Mouse (Mus musculus) embryonic facial prominence, embryonic 10.5 days (tissue): ENCODE results near the gene Agbl3. TPM values are rescaled to one million over a fixed set of nuclear protein-coding genes. Genes with fewer than 3 reads are reported as not detected.

ENCODE experiments used
- DNase-seq: peaks from one replicate; pipeline ENCODE4 v3.0.0-alpha.2; 2017; ENCODE audit warnings: low spot score
- H3K27ac ChIP-seq: fragments of 300-500 bp; sonication (generic); replicated peaks from 2 replicates; pipeline ENCODE4 v1.5.1; 2016; ENCODE audit warnings: mild to moderate bottlenecking
- H3K27me3 ChIP-seq: fragments of 300-500 bp; sonication (generic); replicated peaks from 2 replicates; pipeline ENCODE4 v1.6.1; 2016; ENCODE audit warnings: low read depth, mild to moderate bottlenecking; ENCODE audit not compliant: poor library complexity, severe bottlenecking
- H3K36me3 ChIP-seq: fragments of 300-500 bp; sonication (generic); replicated peaks from 2 replicates; pipeline ENCODE4 v1.6.1; 2016; ENCODE audit warnings: mild to moderate bottlenecking, moderate library complexity
- H3K4me1 ChIP-seq: fragments of 300-500 bp; sonication (generic); 2 replicates; pipeline ENCODE4 v1.6.1; 2016
- H3K4me3 ChIP-seq: fragments of 300-500 bp; sonication (generic); 2 replicates; pipeline ENCODE4 v1.5.1; 2016; ENCODE audit warnings: mild to moderate bottlenecking, moderate library complexity
- H3K9me3 ChIP-seq: fragments of 300-500 bp; sonication (generic); 2 replicates; pipeline ENCODE4 v1.6.1; 2016; ENCODE audit warnings: mild to moderate bottlenecking
- WGBS: fragments of 180-500 bp; shearing (Covaris S2); methylation state at CpG from one replicate; pipeline ENCODE4 v1.1.7; 2016; 5-methylcytosine and 5-hydroxymethylcytosine counted together
- polyA plus RNA-seq: library from polyadenylated mRNA; unstranded; fragments of >200 nt; fragmentation: Nextera tagmentation; extraction: Ambion mirVana; gene quantifications from 2 replicates; pipeline ENCODE4 v1.2.1, GENCODE M21; 2016

Agbl3 gene
- polyA plus RNA-seq, 1 experiment from 2014 or later, result 2.8 TPM

- Histone ChIP-seq H3K36me3 (peaks cover 85% of the 10 kb centered on the region), H3K4me3 (no peak overlapping the region), H3K27me3 (no peaks in the 10 kb centered on the region), H3K27ac (no peak overlapping the region), H3K9me3 (no peaks in the 10 kb centered on the region), H3K4me1 (no peaks in the 10 kb centered on the region)
- no peak for DNase-seq
- 93% methylated on average over 2 of the region's 2 CpGs for WGBS
Observed at GRCm38 (mm10) chr6:34758340-34758739, 21.9 kb upstream of the Agbl3 start.

DNA sequence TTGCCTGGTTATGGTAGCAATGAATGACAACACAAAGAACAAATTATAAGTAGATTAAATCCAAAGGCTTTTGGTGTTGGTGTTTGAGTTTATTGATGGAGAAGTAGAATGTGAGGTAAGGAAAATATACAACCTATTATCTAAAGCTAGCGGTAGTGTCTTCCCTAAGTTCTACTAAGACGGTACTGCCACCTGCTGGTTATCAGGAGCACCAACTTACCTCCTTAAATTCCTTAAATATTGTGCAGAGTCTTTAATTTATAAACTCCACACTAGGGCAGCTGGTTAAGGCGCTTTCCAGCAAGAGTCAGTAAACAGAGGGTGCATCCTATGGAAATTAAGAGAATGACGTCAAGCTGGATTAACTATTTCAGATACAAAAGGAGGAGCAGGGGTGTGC lies 20.2 kb upstream of the Agbl3 start:
- no peak for DNase-seq
- peaks cover 99% of the 10 kb centered on the region for H3K36me3 ChIP-seq
- 50% methylated on average over 4 of the region's 4 CpGs for WGBS
- no peaks in the 10 kb centered on the region for H3K4me1 ChIP-seq
- no peaks in the 10 kb centered on the region for H3K9me3 ChIP-seq
- H3K27me3 ChIP-seq, result no peaks in the 10 kb centered on the region
- no peak overlapping the region for H3K4me3 ChIP-seq
- no peak overlapping the region for H3K27ac ChIP-seq

- H3K36me3 ChIP-seq, result peaks cover 98% of the 10 kb centered on the region
- H3K4me3 ChIP-seq, result no peak overlapping the region
- no peaks in the 10 kb centered on the region for H3K4me1 ChIP-seq
- no peak overlapping the region for H3K27ac ChIP-seq
- no peaks in the 10 kb centered on the region for H3K27me3 ChIP-seq
- WGBS, result 92% methylated on average over 5 of the region's 5 CpGs
- no peaks in the 10 kb centered on the region for H3K9me3 ChIP-seq
- no peak for DNase-seq
Observed at GRCm38 (mm10) chr6:34765721-34766120, 14.5 kb upstream of the Agbl3 start.

- no peak overlapping the region for H3K4me3 ChIP-seq
- no peaks in the 10 kb centered on the region for H3K9me3 ChIP-seq
- no peak overlapping the region for H3K27ac ChIP-seq
- H3K4me1 ChIP-seq, result no peaks in the 10 kb centered on the region
- H3K27me3 ChIP-seq, result no peaks in the 10 kb centered on the region
- no peak for DNase-seq
- H3K36me3 ChIP-seq, result peaks cover 96% of the 10 kb centered on the region
- 95% methylated on average over 2 of the region's 2 CpGs for WGBS
Observed at GRCm38 (mm10) chr6:34769984-34770383, 10.2 kb upstream of the Agbl3 start.

DNA sequence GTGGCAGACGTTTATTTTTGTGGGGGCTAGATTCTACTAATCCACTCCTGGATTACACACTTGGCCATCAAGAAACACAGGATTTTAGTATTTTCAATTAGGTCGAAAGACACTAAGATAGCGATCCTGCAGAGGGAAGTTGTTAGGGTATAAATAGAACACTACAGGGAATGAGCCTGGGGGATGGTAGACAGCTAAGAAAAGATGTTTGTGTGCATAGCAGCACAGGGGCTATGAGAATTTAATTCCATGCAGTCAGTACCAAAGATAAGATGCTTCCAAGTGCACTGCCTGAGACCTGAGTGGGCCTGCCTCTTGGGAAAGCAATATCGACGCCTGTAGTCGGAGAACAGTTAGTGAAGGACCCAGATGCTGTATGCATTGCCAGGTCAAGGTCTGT lies 9.7 kb upstream of the Agbl3 start:
- H3K4me1 ChIP-seq, result no peaks in the 10 kb centered on the region
- H3K36me3 ChIP-seq, result peaks cover 91% of the 10 kb centered on the region
- H3K4me3 ChIP-seq, result no peak overlapping the region
- no peaks in the 10 kb centered on the region for H3K9me3 ChIP-seq
- WGBS, result 90% methylated on average over 6 of the region's 6 CpGs
- no peak for DNase-seq
- no peak overlapping the region for H3K27ac ChIP-seq
- H3K27me3 ChIP-seq, result no peaks in the 10 kb centered on the region

DNA sequence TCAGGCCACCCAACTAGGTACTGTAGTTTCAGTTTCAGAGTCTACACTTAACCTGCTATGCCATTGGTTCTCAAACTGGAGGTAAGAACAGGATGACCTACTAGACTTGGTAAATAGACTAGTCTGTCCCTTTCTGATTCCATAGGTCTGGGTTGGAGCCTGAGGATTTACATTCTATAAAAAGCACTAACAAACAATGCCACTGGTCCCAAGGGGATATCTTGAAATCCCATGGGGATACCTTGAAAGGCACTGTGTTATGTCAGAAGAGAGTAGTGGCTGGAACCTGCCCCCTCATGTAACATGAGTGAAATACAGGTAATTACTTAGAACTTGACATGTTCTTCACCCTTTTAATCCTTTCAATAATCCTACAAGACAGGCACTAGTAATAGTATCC lies 3.8 kb upstream of the Agbl3 start:
- peaks cover 39% of the 10 kb centered on the region for H3K36me3 ChIP-seq

DNA sequence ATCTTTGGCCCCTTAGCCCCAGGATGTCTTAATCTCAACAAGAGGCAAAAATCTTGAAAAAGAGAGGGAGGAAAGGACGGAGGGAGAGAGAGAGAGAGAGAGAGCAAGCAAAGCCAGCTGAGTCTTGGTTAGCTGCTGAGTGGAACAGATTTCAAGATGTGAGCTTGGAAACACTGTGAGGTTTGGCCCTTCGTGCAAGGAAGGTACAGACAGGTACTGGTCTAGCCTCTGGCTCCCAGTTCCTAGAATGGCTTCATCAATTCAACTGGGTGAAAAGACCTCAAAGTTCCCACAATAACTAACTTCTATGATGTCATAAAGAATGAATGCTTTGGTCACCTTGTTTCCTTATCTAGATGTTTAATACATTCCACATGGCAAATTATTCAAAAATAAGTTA lies 3.1 kb upstream of the Agbl3 start:
- Histone ChIP-seq H3K4me1 (no peaks in the 10 kb centered on the region), H3K4me3 (no peak overlapping the region), H3K27ac (no peak overlapping the region), H3K9me3 (no peaks in the 10 kb centered on the region), H3K27me3 (no peaks in the 10 kb centered on the region), H3K36me3 (peaks cover 32% of the 10 kb centered on the region)
- 86% methylated on average over 2 of the region's 2 CpGs for WGBS
- no peak for DNase-seq

More for the DNA sequence above, 3.8 kb upstream of the Agbl3 start:
- Histone ChIP-seq H3K4me3 (no peak overlapping the region), H3K27me3 (no peaks in the 10 kb centered on the region), H3K27ac (no peak overlapping the region), H3K9me3 (no peaks in the 10 kb centered on the region), H3K4me1 (no peaks in the 10 kb centered on the region)
- DNase-seq, result no peak

DNA sequence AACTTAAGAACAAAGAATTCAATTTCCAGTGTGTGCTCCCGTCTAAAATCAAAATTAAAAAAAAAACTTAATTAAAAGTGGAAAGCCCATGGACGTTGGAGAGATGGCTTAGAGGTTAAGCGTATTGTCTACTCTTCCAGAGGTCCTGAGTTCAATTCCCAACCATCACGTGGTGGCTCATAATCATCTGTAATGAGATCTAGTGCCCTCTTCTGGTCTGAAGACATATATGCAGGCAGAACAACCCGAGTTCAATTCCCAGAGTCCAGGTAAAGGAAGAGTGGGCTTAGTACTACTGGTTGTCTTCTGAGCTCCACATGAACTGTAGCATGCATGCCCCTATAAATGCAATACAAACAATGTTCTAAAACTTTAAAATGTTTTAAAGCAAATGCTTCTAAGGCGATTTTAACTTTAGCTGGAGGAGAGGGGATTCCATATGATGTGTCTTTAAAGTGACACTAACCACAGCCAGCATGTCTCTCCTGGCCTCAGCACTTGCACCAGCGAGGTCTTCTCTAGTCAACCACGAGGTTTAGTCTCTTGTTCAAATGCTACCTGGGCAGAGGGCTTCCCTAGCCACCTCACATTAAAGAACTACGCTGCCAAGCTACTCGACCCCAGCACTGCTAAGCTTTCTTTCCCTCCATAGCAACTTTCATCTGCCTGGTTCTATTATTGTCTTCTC lies 2.1 kb upstream of the Agbl3 start:
- Histone ChIP-seq H3K27me3 (no peaks in the 10 kb centered on the region), H3K4me1 (no peaks in the 10 kb centered on the region), H3K4me3 (no peak overlapping the region), H3K9me3 (no peaks in the 10 kb centered on the region), H3K36me3 (peaks cover 23% of the 10 kb centered on the region), H3K27ac (no peak overlapping the region)
- WGBS, result 73% methylated on average over 10 of the region's 10 CpGs
- DNase-seq, result no peak

GRCm38 (mm10) chr6:34780943-34781289 lies 684 bp downstream of the Agbl3 start:
- DNase-seq, result no peak
- Histone ChIP-seq H3K9me3 (no peaks in the 10 kb centered on the region), H3K27me3 (no peaks in the 10 kb centered on the region), H3K4me1 (no peaks in the 10 kb centered on the region), H3K27ac (peak overlapping the region; percentile 94), H3K36me3 (0 out of 2 replicates have a peak, but pooled peaks cover 5% of the 10 kb centered on the region), H3K4me3 (peak overlapping the region; percentile 69)
- 8% methylated on average over 13 of the region's 13 CpGs for WGBS

DNA sequence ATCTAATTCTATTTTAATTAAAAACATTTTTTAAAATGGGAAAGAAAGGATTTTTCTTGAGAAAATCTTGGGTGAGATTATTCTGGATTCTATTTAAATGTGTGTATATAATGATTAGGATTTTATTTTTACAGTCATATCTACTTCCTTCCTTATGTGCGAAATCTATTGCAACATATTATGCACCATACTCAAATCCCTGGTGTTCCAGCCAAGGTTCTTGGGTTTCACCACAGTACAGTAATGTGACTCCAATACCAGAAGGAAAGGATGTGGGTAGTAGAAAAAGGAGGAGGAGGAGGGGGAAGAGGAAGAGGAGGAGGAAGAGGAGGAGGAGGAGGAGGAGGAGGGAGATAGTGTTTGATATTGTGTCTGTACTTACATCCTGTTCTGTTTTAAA lies 2.3 kb downstream of the Agbl3 start:
- Histone ChIP-seq H3K4me1 (no peaks in the 10 kb centered on the region), H3K36me3 (no peaks in the 10 kb centered on the region; the same call in 1 of the 2 replicates), H3K27ac (no peak overlapping the region), H3K27me3 (no peaks in the 10 kb centered on the region), H3K9me3 (no peaks in the 10 kb centered on the region), H3K4me3 (no peak overlapping the region)
- 91% methylated on average over 1 of the region's 1 CpGs for WGBS
- DNase-seq, result no peak

- Histone ChIP-seq H3K27ac (no peak overlapping the region), H3K4me3 (no peak overlapping the region), H3K36me3 (no peaks in the 10 kb centered on the region), H3K4me1 (no peaks in the 10 kb centered on the region), H3K27me3 (no peaks in the 10 kb centered on the region), H3K9me3 (no peaks in the 10 kb centered on the region)
- WGBS, result 83% methylated on average over 3 of the region's 3 CpGs
- no peak for DNase-seq
Observed at GRCm38 (mm10) chr6:34796881-34797280, 16.6 kb downstream of the Agbl3 start.

DNA sequence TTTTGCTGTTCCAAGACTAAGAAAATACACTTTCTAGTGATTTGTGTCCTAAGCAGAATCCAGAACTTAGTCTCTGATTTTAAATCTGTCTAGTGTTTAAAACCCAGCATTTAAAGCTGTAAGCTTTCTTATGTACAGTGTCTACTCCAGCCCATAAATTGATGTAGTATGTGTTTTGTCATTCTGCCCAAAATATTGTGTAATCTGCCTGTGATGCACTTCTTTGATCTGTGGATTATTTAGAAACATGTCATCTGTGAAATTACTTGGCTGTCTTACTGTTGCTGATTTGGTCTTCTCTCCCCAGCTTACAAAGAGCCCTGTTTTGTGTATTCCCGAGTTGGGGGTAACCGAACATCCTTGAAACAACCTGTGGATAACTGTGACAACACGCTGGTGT lies 17.7 kb downstream of the Agbl3 start:
- WGBS, result 80% methylated on average over 3 of the region's 3 CpGs
- H3K27ac ChIP-seq, result no peak overlapping the region
- no peak for DNase-seq
- H3K4me3 ChIP-seq, result no peak overlapping the region
- H3K36me3 ChIP-seq, result no peaks in the 10 kb centered on the region
- H3K4me1 ChIP-seq, result no peaks in the 10 kb centered on the region
- H3K9me3 ChIP-seq, result no peaks in the 10 kb centered on the region
- H3K27me3 ChIP-seq, result no peaks in the 10 kb centered on the region

DNA sequence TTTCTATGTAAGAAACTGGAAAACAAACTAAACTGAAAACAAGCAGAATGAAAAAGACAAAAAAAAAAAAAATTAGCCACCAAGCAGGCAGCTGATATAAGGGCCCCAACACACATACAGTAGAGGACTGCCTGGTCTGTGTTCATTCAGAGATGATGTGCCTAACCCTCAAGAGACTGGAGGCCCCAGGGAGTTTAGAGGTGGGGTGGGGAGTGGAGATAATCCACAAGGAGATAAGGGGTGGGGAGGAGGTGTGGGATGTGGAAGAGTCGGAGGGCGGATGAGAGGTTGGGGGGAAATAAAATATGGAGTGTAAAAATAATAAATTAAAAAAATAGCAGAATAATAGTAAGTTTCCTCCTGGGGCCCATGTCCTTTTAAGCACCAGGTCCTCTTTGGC lies 25.4 kb downstream of the Agbl3 start:
- no peak for DNase-seq
- no peak overlapping the region for H3K27ac ChIP-seq
- 82% methylated on average over 2 of the region's 2 CpGs for WGBS
- no peak overlapping the region for H3K4me3 ChIP-seq
- no peaks in the 10 kb centered on the region for H3K4me1 ChIP-seq
- no peaks in the 10 kb centered on the region for H3K36me3 ChIP-seq
- no peaks in the 10 kb centered on the region for H3K9me3 ChIP-seq
- H3K27me3 ChIP-seq, result no peaks in the 10 kb centered on the region

GRCm38 (mm10) chr6:34810651-34811050 lies 30.4 kb downstream of the Agbl3 start:
- no peaks in the 10 kb centered on the region for H3K9me3 ChIP-seq
- DNase-seq, result no peak
- 91% methylated on average over 4 of the region's 4 CpGs for WGBS
- no peaks in the 10 kb centered on the region for H3K36me3 ChIP-seq
- no peaks in the 10 kb centered on the region for H3K4me1 ChIP-seq
- no peaks in the 10 kb centered on the region for H3K27me3 ChIP-seq
- no peak overlapping the region for H3K27ac ChIP-seq
- H3K4me3 ChIP-seq, result no peak overlapping the region
